Mouse (Mus musculus) forebrain, postnatal 0 days (tissue): ENCODE results near the gene 9530003J23Rik. TPM values are rescaled to one million over a fixed set of nuclear protein-coding genes. Genes with fewer than 3 reads are reported as not detected.
"Not testable (repeated sequence)": the region's sequence is repeated elsewhere in the genome, so short reads cannot be mapped to it uniquely, and the experiment has no call there.

ENCODE experiments used
- ATAC-seq: fragments of 200-750 bp; cut with Nextera tagmentation; 2 replicates; pipeline ENCODE4 v1.8.0; 2017; ENCODE audit warnings: mild to moderate bottlenecking, moderate library complexity
- DNase-seq: peaks from one replicate; pipeline ENCODE4 v3.0.0-alpha.2; 2015
- H3K27ac ChIP-seq: fragments of 300-500 bp; sonication (generic); 2 replicates; pipeline ENCODE4 v1.5.1; 2014; ENCODE audit warnings: low read depth, mild to moderate bottlenecking, antibody characterized with exemption, low read length, moderate library complexity, mixed read lengths
- H3K27me3 ChIP-seq: fragments of 300-500 bp; sonication (generic); 2 replicates; pipeline ENCODE4 v1.6.1; 2014; ENCODE audit warnings: mild to moderate bottlenecking, low read length, mixed read lengths; ENCODE audit not compliant: insufficient read depth
- H3K36me3 ChIP-seq: fragments of 300-500 bp; sonication (generic); 2 replicates; pipeline ENCODE4 v1.6.1; 2014; ENCODE audit warnings: mild to moderate bottlenecking, moderate library complexity; ENCODE audit not compliant: insufficient read depth
- H3K4me1 ChIP-seq: fragments of 300-500 bp; sonication (generic); 2 replicates; pipeline ENCODE4 v1.6.1; 2014; ENCODE audit warnings: antibody characterized with exemption; ENCODE audit not compliant: insufficient read depth
- H3K4me2 ChIP-seq: fragments of 300-500 bp; sonication (generic); 2 replicates; pipeline ENCODE4 v1.6.1; 2014; ENCODE audit warnings: low read depth, mild to moderate bottlenecking, moderate library complexity
- H3K4me3 ChIP-seq: fragments of 300-500 bp; sonication (generic); 2 replicates; pipeline ENCODE4 v1.5.1; 2014; ENCODE audit warnings: low read depth, low read length, mixed read lengths
- H3K9ac ChIP-seq: fragments of 300-500 bp; sonication (generic); 2 replicates; pipeline ENCODE4 v1.6.1; 2014; ENCODE audit warnings: mild to moderate bottlenecking
- H3K9me3 ChIP-seq: fragments of 300-500 bp; sonication (generic); 2 replicates; pipeline ENCODE4 v1.6.1; 2016; ENCODE audit warnings: low read length
- CTCF ChIP-seq: sonication (generic); IDR thresholded peaks from 2 replicates; pipeline ENCODE4 v1.5.1; 2016; ENCODE audit warnings: antibody characterized with exemption, control low read depth, low read depth
- WGBS: fragments of 180-500 bp; shearing (Covaris S2); extraction: QIAGEN DNeasy Blood & Tissue Kit; methylation state at CpG from one replicate; pipeline ENCODE4 v1.1.7; 2014; 5-methylcytosine and 5-hydroxymethylcytosine counted together
- polyA plus RNA-seq: library from polyadenylated mRNA; unstranded; fragments of >200 nt; fragmentation: Nextera tagmentation; extraction: Ambion mirVana; gene quantifications from 2 replicates; pipeline ENCODE4 v1.2.1, GENCODE M21; 2015
- total RNA-seq: library from RNA; depleted of rRNA; stranded (reverse); fragments of >200 nt; gene quantifications from 2 replicates; pipeline ENCODE4 v1.2.3, GENCODE M21; 2014

9530003J23Rik gene
- total and polyA plus RNA-seq, 2 experiments from 2014 or later = 0.13 TPM; not detected in 1

GRCm38 (mm10) chr10:117215409-117216131, 22.9 kb downstream of the 9530003J23Rik start:
- no peaks in the 10 kb centered on the region for H3K27me3 ChIP-seq
- H3K36me3 ChIP-seq = peaks cover 53% of the 10 kb centered on the region
- H3K27ac ChIP-seq = no peak overlapping the region
- no peak for TF ChIP-seq CTCF
- WGBS = 91% methylated on average over 25 of the region's 25 CpGs
- no peaks in the 10 kb centered on the region for H3K9me3 ChIP-seq
- no peak overlapping the region for H3K4me3 ChIP-seq
- H3K9ac ChIP-seq = no peak overlapping the region
- H3K4me2 ChIP-seq = no peak overlapping the region
- no peak for ATAC-seq
- H3K4me1 ChIP-seq = no peaks in the 10 kb centered on the region
- no peak for DNase-seq

GRCm38 (mm10) chr10:117211023-117211422, 27.5 kb downstream of the 9530003J23Rik start:
- H3K9ac ChIP-seq = no peak overlapping the region
- no peak overlapping the region for H3K27ac ChIP-seq
- DNase-seq (no peak), ATAC-seq (no peak)
- no peak for TF ChIP-seq CTCF
- peaks cover 19% of the 10 kb centered on the region for H3K36me3 ChIP-seq
- WGBS = 89% methylated on average over 6 of the region's 6 CpGs
- H3K4me3 ChIP-seq = no peak overlapping the region
- H3K4me1 ChIP-seq = no peaks in the 10 kb centered on the region
- H3K27me3 ChIP-seq = no peaks in the 10 kb centered on the region
- no peaks in the 10 kb centered on the region for H3K9me3 ChIP-seq
- no peak overlapping the region for H3K4me2 ChIP-seq

- H3K4me3 ChIP-seq = peak overlapping the region; percentile 4; the same call in 1 of the 2 replicates
- TF ChIP-seq CTCF = peak; percentile 83
- H3K4me2 ChIP-seq = peak overlapping the region; percentile 39
- no peak overlapping the region for H3K27ac ChIP-seq
- no peaks in the 10 kb centered on the region for H3K27me3 ChIP-seq
- H3K4me1 ChIP-seq = no peaks in the 10 kb centered on the region
- no peak overlapping the region for H3K9ac ChIP-seq
- no peaks in the 10 kb centered on the region for H3K9me3 ChIP-seq
- WGBS = 17% methylated on average over 11 of the region's 11 CpGs
- DNase-seq (peak; percentile 82), ATAC-seq (peak; percentile 83)
- peaks cover 5% of the 10 kb centered on the region for H3K36me3 ChIP-seq
Observed at GRCm38 (mm10) chr10:117209469-117209938, 29.0 kb downstream of the 9530003J23Rik start.

GRCm38 (mm10) chr10:117208787-117209186, 29.7 kb downstream of the 9530003J23Rik start:
- not testable (repeated sequence) for H3K36me3 ChIP-seq, H3K27me3 ChIP-seq, H3K4me2 ChIP-seq, H3K27ac ChIP-seq, DNase-seq, H3K9me3 ChIP-seq, H3K4me1 ChIP-seq, H3K4me3 ChIP-seq, ATAC-seq, H3K9ac ChIP-seq
- 91% methylated on average over 6 of the region's 6 CpGs for WGBS

- Histone ChIP-seq H3K36me3 (no peaks in the 10 kb centered on the region; the same call in 1 of the 2 replicates), H3K27me3 (no peaks in the 10 kb centered on the region), H3K4me2 (no peak overlapping the region), H3K4me1 (no peaks in the 10 kb centered on the region), H3K9ac (no peak overlapping the region), H3K9me3 (no peaks in the 10 kb centered on the region), H3K4me3 (no peak overlapping the region), H3K27ac (no peak overlapping the region)
- ATAC-seq (no peak), DNase-seq (no peak)
- WGBS = 84% methylated on average over 15 of the region's 15 CpGs
- TF ChIP-seq CTCF = no peak
Observed at GRCm38 (mm10) chr10:117208221-117208620, 30.3 kb downstream of the 9530003J23Rik start.

- Histone ChIP-seq H3K27ac (no peak overlapping the region), H3K4me2 (no peak overlapping the region), H3K36me3 (no peaks in the 10 kb centered on the region), H3K4me1 (no peaks in the 10 kb centered on the region), H3K27me3 (no peaks in the 10 kb centered on the region), H3K4me3 (no peak overlapping the region), H3K9me3 (no peaks in the 10 kb centered on the region), H3K9ac (no peak overlapping the region)
- WGBS = 95% methylated on average over 3 of the region's 3 CpGs
- no peak for DNase-seq
- TF ChIP-seq CTCF = no peak
- no peak for ATAC-seq
Observed at GRCm38 (mm10) chr10:117206070-117206469, 32.4 kb downstream of the 9530003J23Rik start.

- no peak for TF ChIP-seq CTCF
- Histone ChIP-seq H3K36me3 (no peaks in the 10 kb centered on the region), H3K4me1 (no peaks in the 10 kb centered on the region), H3K27ac (no peak overlapping the region), H3K4me3 (no peak overlapping the region), H3K9ac (no peak overlapping the region), H3K27me3 (no peaks in the 10 kb centered on the region), H3K4me2 (no peak overlapping the region), H3K9me3 (no peaks in the 10 kb centered on the region)
- WGBS = 81% methylated on average over 2 of the region's 2 CpGs
- DNase-seq (no peak), ATAC-seq (no peak)
Observed at GRCm38 (mm10) chr10:117203558-117203981, 34.9 kb downstream of the 9530003J23Rik start.
